Mouse (Mus musculus) liver, embryonic 14.5 days (tissue): ENCODE measurements around the gene Flrt1. TPM values are rescaled to one million over a fixed set of nuclear protein-coding genes. Genes with fewer than 3 reads are reported as not detected.

Experiments used
- ATAC-seq: fragments of 200-750 bp; cut with Nextera tagmentation; 2 replicates; pipeline ENCODE4 v1.8.0; 2017; ENCODE audit warnings: moderate number of reproducible peaks, mild to moderate bottlenecking, moderate library complexity; ENCODE audit not compliant: insufficient read depth
- DNase-seq, 3 experiments: peaks; one replicate each; pipeline ENCODE4 v3.0.0-alpha.2; 2012 to 2013; ENCODE audit warnings: low read depth in 3 of 3, low spot score in 3 of 3
- H3K27ac ChIP-seq: fragments of 300-500 bp; sonication (generic); 2 replicates; pipeline ENCODE4 v1.5.1; 2014; ENCODE audit warnings: moderate library complexity, mild to moderate bottlenecking, control low read depth, inconsistent platforms
- H3K27me3 ChIP-seq: fragments of 300-500 bp; sonication (generic); 2 replicates; pipeline ENCODE4 v1.6.1; 2014; ENCODE audit warnings: mild to moderate bottlenecking, low read length, moderate library complexity; ENCODE audit not compliant: control insufficient read depth, insufficient read depth
- H3K36me3 ChIP-seq: fragments of 300-500 bp; sonication (generic); replicated peaks from 2 replicates; pipeline ENCODE4 v1.6.1; 2014; ENCODE audit warnings: low read depth; ENCODE audit not compliant: control insufficient read depth, insufficient read depth
- H3K4me1 ChIP-seq, 2 experiments: fragments of 200-500 bp in 1 of 2; fragments of 300-500 bp in 1 of 2; sonication (generic) in 1 of 2; replicated peaks; 2 replicates each; pipeline ENCODE4 v1.6.1; 2012 to 2014; ENCODE audit warnings: antibody characterized with exemption in 1 of 2, inconsistent platforms in 1 of 2, low read length in 1 of 2; ENCODE audit not compliant: control insufficient read depth in 2 of 2, insufficient read depth in 2 of 2
- H3K4me2 ChIP-seq: fragments of 300-500 bp; sonication (generic); 2 replicates; pipeline ENCODE4 v1.6.1; 2014; ENCODE audit warnings: low read depth, mild to moderate bottlenecking, control low read depth, moderate library complexity
- H3K4me3 ChIP-seq, 2 experiments: fragments of 200-500 bp in 1 of 2; fragments of 300-500 bp in 1 of 2; sonication (generic) in 1 of 2; 2 replicates each; pipeline ENCODE4 v1.5.1; 2012 to 2014; ENCODE audit warnings: low read depth in 2 of 2, low read length in 2 of 2, mild to moderate bottlenecking in 2 of 2, control low read depth in 1 of 2, inconsistent platforms in 1 of 2, moderate library complexity in 1 of 2; ENCODE audit not compliant: insufficient read depth in 1 of 2
- H3K9ac ChIP-seq: fragments of 300-500 bp; sonication (generic); replicated peaks from 2 replicates; pipeline ENCODE4 v1.6.1; 2014; ENCODE audit warnings: mild to moderate bottlenecking, control low read depth, moderate library complexity
- H3K9me3 ChIP-seq: fragments of 300-500 bp; sonication (generic); 2 replicates; pipeline ENCODE4 v1.6.1; 2016; ENCODE audit warnings: low read length, mixed read lengths; ENCODE audit not compliant: control insufficient read depth
- CTCF ChIP-seq: IDR thresholded peaks from 2 replicates; pipeline ENCODE4 v1.5.1; 2016; ENCODE audit warnings: antibody characterized with exemption, low read depth, control low read depth
- EP300 ChIP-seq: IDR thresholded peaks from 2 replicates; pipeline ENCODE4 v1.6.1; 2016; ENCODE audit warnings: antibody characterized with exemption, low read depth
- WGBS: fragments of 180-500 bp; shearing (Covaris S2); extraction: QIAGEN DNeasy Blood & Tissue Kit; methylation state at CpG from one replicate; pipeline ENCODE4 v1.1.7; 2014; ENCODE audit not compliant: insufficient replicate concordance; 5-methylcytosine and 5-hydroxymethylcytosine counted together
- polyA plus RNA-seq, 2 experiments: library from polyadenylated mRNA; depleted of rRNA in 1 of 2; stranded (reverse) in 1 of 2; unstranded in 1 of 2; fragments of >200 nt; fragmentation: Nextera tagmentation in 1 of 2; extraction: Ambion mirVana in 1 of 2; gene quantifications; 2 replicates each; pipeline versions ENCODE4 v1.2.1 to v1.2.3; 2012 to 2014

Gene Flrt1
- 0.01 and 0.02 TPM in 2 replicates for polyA plus RNA-seq (2012; rRNA removed)
- polyA plus RNA-seq (2014; fragmentation: Nextera tagmentation; extraction: Ambion mirVana): 0.08 and 0.09 TPM in 2 replicates

GRCm38 (mm10) chr19:7105544-7105943, at the start of gene Flrt1:
Gene Flrt1 (minus strand): TSS chr19:7105729.
- 77% methylated on average over 9 of the region's 9 CpGs for WGBS
- TF ChIP-seq CTCF: no peak
- H3K27ac ChIP-seq: no peak within 1 kb of the TSS
- H3K4me2 ChIP-seq: no peak within 1 kb of the TSS
- H3K9me3 ChIP-seq: no peaks in the 10 kb centered on the region
- no peak for ATAC-seq
- no peaks in the 10 kb centered on the region for H3K27me3 ChIP-seq
- DNase-seq: no peak
- H3K36me3 ChIP-seq: no peaks in the 10 kb centered on the region
- H3K4me3 ChIP-seq: no peak within 1 kb of the TSS
- H3K9ac ChIP-seq: no peak within 1 kb of the TSS
- H3K4me1 ChIP-seq: 0 out of 4 replicates have a peak, but pooled peaks cover 0 to 3% of the 10 kb centered on the region in 2 experiments

DNA sequence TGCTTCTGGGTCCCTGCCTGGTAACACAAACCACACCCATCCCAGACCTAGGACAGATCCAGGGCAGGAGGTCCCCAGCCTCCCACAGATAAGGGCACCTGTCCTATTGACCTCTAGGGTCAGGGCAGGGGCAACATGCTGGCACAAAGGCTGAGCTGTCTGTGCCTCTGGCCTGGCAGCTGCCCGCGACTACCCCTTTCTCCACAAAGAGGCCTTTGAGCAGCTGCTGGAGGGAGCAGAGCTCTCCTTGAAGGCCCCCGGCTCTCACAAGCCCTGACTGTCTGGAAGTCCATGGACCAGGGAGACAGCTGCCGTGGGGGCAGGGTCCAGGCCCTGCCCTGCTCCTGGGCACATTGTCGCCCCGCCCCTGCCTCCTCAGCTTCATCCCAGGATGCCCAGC, 49.7 kb upstream of the Flrt1 start:
- DNase-seq (no peak), ATAC-seq (no peak)
- Histone ChIP-seq H3K27ac (no peak overlapping the region), H3K9ac (no peak overlapping the region), H3K9me3 (no peaks in the 10 kb centered on the region), H3K4me1 (no peaks in the 10 kb centered on the region), H3K36me3 (no peaks in the 10 kb centered on the region), H3K4me2 (no peak overlapping the region), H3K4me3 (no peak overlapping the region), H3K27me3 (no peaks in the 10 kb centered on the region; the same call in none of the 2 replicates)
- TF ChIP-seq CTCF: no peak
- no peak for TF ChIP-seq EP300
- WGBS: 71% methylated on average over 6 of the region's 6 CpGs

GRCm38 (mm10) chr19:7153232-7153631, 47.7 kb upstream of the Flrt1 start:
- 20% methylated on average over 7 of the region's 7 CpGs for WGBS
- no peaks in the 10 kb centered on the region; the same call in none of the 2 replicates for H3K27me3 ChIP-seq
- no peaks in the 10 kb centered on the region for H3K36me3 ChIP-seq
- no peaks in the 10 kb centered on the region for H3K4me1 ChIP-seq
- no peak overlapping the region for H3K4me3 ChIP-seq
- TF ChIP-seq EP300 (no peak), CTCF (no peak)
- no peak overlapping the region for H3K4me2 ChIP-seq
- H3K27ac ChIP-seq: no peak overlapping the region
- no peak overlapping the region for H3K9ac ChIP-seq
- DNase-seq (no peak), ATAC-seq (peak; percentile 47; the same call in 1 of the 2 replicates)
- no peaks in the 10 kb centered on the region for H3K9me3 ChIP-seq

GRCm38 (mm10) chr19:7151927-7152653, 46.6 kb upstream of the Flrt1 start:
- WGBS: 69% methylated on average over 6 of the region's 6 CpGs
- Histone ChIP-seq H3K4me2 (no peak overlapping the region), H3K27ac (no peak overlapping the region), H3K4me3 (no peak overlapping the region), H3K36me3 (no peaks in the 10 kb centered on the region), H3K9ac (no peak overlapping the region), H3K9me3 (no peaks in the 10 kb centered on the region), H3K27me3 (no peaks in the 10 kb centered on the region; the same call in 1 of the 2 replicates), H3K4me1 (no peaks in the 10 kb centered on the region)
- TF ChIP-seq EP300: no peak
- no peak for TF ChIP-seq CTCF
- ATAC-seq (no peak), DNase-seq (no peak)

- no peak for ATAC-seq
- no peak overlapping the region for H3K27ac ChIP-seq
- no peak for DNase-seq
- no peak overlapping the region for H3K9ac ChIP-seq
- H3K36me3 ChIP-seq: no peaks in the 10 kb centered on the region
- TF ChIP-seq CTCF (no peak), EP300 (no peak)
- no peaks in the 10 kb centered on the region for H3K4me1 ChIP-seq
- H3K4me2 ChIP-seq: no peak overlapping the region
- WGBS: 67% methylated on average over 7 of the region's 7 CpGs
- no peaks in the 10 kb centered on the region for H3K9me3 ChIP-seq
- H3K4me3 ChIP-seq: no peak overlapping the region
- H3K27me3 ChIP-seq: no peaks in the 10 kb centered on the region
Measured at GRCm38 (mm10) chr19:7151300-7151926, 45.9 kb upstream of the Flrt1 start.
